Mouse (Mus musculus): Measurements from ENCODE around the gene Cyp2e1. TPM values are rescaled to one million over a fixed set of nuclear protein-coding genes. Genes with fewer than 3 reads are reported as not detected.
"Not testable (repeated sequence)": the region's sequence is repeated elsewhere in the genome, so short reads cannot be mapped to it uniquely, and the experiment has no call there.

Cyp2e1 gene
- polyA plus RNA-seq, 1 experiment from 2014 or later = 0.10 TPM

GRCm38 (mm10) chr7:140765391-140765790 is 1.9 kb downstream of the Cyp2e1 start:
- not testable (repeated sequence) for H3K4me1 ChIP-seq (replicated peaks); H3K4me3 ChIP-seq (replicated peaks); H3K9me3 ChIP-seq (replicated peaks); H3K27ac ChIP-seq; H3K9ac ChIP-seq; ATAC-seq (ENCODE audit: low read depth); H3K27me3 ChIP-seq; H3K36me3 ChIP-seq; DNase-seq; H3K4me2 ChIP-seq
- WGBS (ENCODE audit: insufficient replicate concordance) = 57% methylated on average over 1 of the region's 1 CpGs

GRCm38 (mm10) chr7:140765888-140766739 is 2.6 kb downstream of the Cyp2e1 start:
- WGBS (ENCODE audit: insufficient replicate concordance) = 41% methylated on average over 12 of the region's 12 CpGs
- Histone ChIP-seq H3K36me3 (no peaks in the 10 kb centered on the region), H3K27ac (no peak overlapping the region), H3K4me2 (no peak overlapping the region), H3K9me3 (replicated peaks) (no peaks in the 10 kb centered on the region), H3K27me3 (no peaks in the 10 kb centered on the region), H3K4me1 (replicated peaks) (no peaks in the 10 kb centered on the region), H3K9ac (no peak overlapping the region), H3K4me3 (replicated peaks) (no peak overlapping the region)
- ATAC-seq (ENCODE audit: low read depth) (no peak), DNase-seq (no peak)

- DNase-seq (no peak), ATAC-seq (ENCODE audit: low read depth) (no peak)
- Histone ChIP-seq H3K9ac (no peak overlapping the region), H3K4me1 (replicated peaks) (no peaks in the 10 kb centered on the region), H3K27ac (no peak overlapping the region), H3K36me3 (no peaks in the 10 kb centered on the region), H3K4me3 (replicated peaks) (no peak overlapping the region), H3K9me3 (replicated peaks) (no peaks in the 10 kb centered on the region), H3K27me3 (no peaks in the 10 kb centered on the region), H3K4me2 (no peak overlapping the region)
- WGBS (ENCODE audit: insufficient replicate concordance) = 62% methylated on average over 4 of the region's 4 CpGs
Measured at GRCm38 (mm10) chr7:140780548-140780947, 17.0 kb downstream of the Cyp2e1 start.

- DNase-seq (no peak), ATAC-seq (ENCODE audit: low read depth) (no peak)
- Histone ChIP-seq H3K4me3 (replicated peaks) (no peak within 1 kb of the TSS), H3K9ac (no peak within 1 kb of the TSS), H3K4me2 (no peak within 1 kb of the TSS), H3K9me3 (replicated peaks) (no peaks in the 10 kb centered on the region), H3K27me3 (no peaks in the 10 kb centered on the region), H3K36me3 (no peaks in the 10 kb centered on the region), H3K27ac (no peak within 1 kb of the TSS), H3K4me1 (replicated peaks) (no peaks in the 10 kb centered on the region)
- WGBS (ENCODE audit: insufficient replicate concordance) = 64% methylated on average over 33 of the region's 33 CpGs
Measured at GRCm38 (mm10) chr7:140787406-140788052, 24.0 kb downstream of the Cyp2e1 start, which contains the start of gene Syce1. Gene Syce1 (minus strand): TSS chr7:140787852.

- no peak overlapping the region for H3K4me2 ChIP-seq
- ATAC-seq (ENCODE audit: low read depth) = no peak
- no peak overlapping the region for H3K9ac ChIP-seq
- no peaks in the 10 kb centered on the region for H3K36me3 ChIP-seq
- H3K4me3 ChIP-seq (replicated peaks) = no peak overlapping the region
- H3K4me1 ChIP-seq (replicated peaks) = no peaks in the 10 kb centered on the region
- WGBS (ENCODE audit: insufficient replicate concordance) = 72% methylated on average over 7 of the region's 7 CpGs
- no peaks in the 10 kb centered on the region for H3K27me3 ChIP-seq
- no peaks in the 10 kb centered on the region for H3K9me3 ChIP-seq (replicated peaks)
- DNase-seq = no peak
- H3K27ac ChIP-seq = no peak overlapping the region
Measured at GRCm38 (mm10) chr7:140788053-140788435, 24.5 kb downstream of the Cyp2e1 start.

GRCm38 (mm10) chr7:140793541-140793940 is 30.0 kb downstream of the Cyp2e1 start:
- no peaks in the 10 kb centered on the region for H3K27me3 ChIP-seq
- no peaks in the 10 kb centered on the region for H3K9me3 ChIP-seq (replicated peaks)
- H3K36me3 ChIP-seq = no peaks in the 10 kb centered on the region
- no peak overlapping the region for H3K4me2 ChIP-seq
- DNase-seq = no peak
- 53% methylated on average over 4 of the region's 4 CpGs for WGBS (ENCODE audit: insufficient replicate concordance)
- no peak overlapping the region for H3K27ac ChIP-seq
- H3K4me1 ChIP-seq (replicated peaks) = no peaks in the 10 kb centered on the region
- no peak overlapping the region for H3K9ac ChIP-seq
- no peak for ATAC-seq (ENCODE audit: low read depth)
- no peak overlapping the region for H3K4me3 ChIP-seq (replicated peaks)

- no peak; the same call in 1 of the 2 replicates for ATAC-seq (ENCODE audit: low read depth)
Measured at GRCm38 (mm10) chr7:140797619-140798018, 34.1 kb downstream of the Cyp2e1 start.

GRCm38 (mm10) chr7:140798212-140798611 is 34.7 kb downstream of the Cyp2e1 start:
- Histone ChIP-seq H3K4me1 (replicated peaks) (no peaks in the 10 kb centered on the region), H3K4me3 (replicated peaks) (no peak overlapping the region), H3K9ac (no peak overlapping the region), H3K27ac (no peak overlapping the region), H3K27me3 (no peaks in the 10 kb centered on the region), H3K4me2 (no peak overlapping the region), H3K9me3 (replicated peaks) (no peaks in the 10 kb centered on the region), H3K36me3 (no peaks in the 10 kb centered on the region)
- ATAC-seq (ENCODE audit: low read depth) (no peak), DNase-seq (no peak)
- 55% methylated on average over 2 of the region's 2 CpGs for WGBS (ENCODE audit: insufficient replicate concordance)

More at GRCm38 (mm10) chr7:140797619-140798018, 34.1 kb downstream of the Cyp2e1 start:
- no peak for DNase-seq
- no peak overlapping the region for H3K4me2 ChIP-seq
- H3K27me3 ChIP-seq = no peaks in the 10 kb centered on the region
- H3K36me3 ChIP-seq = no peaks in the 10 kb centered on the region
- no peaks in the 10 kb centered on the region for H3K9me3 ChIP-seq (replicated peaks)
- H3K27ac ChIP-seq = no peak overlapping the region
- H3K9ac ChIP-seq = no peak overlapping the region
- H3K4me1 ChIP-seq (replicated peaks) = no peaks in the 10 kb centered on the region
- H3K4me3 ChIP-seq (replicated peaks) = no peak overlapping the region
- 73% methylated on average over 3 of the region's 3 CpGs for WGBS (ENCODE audit: insufficient replicate concordance)

- Histone ChIP-seq H3K36me3 (no peaks in the 10 kb centered on the region), H3K4me2 (no peak overlapping the region), H3K9me3 (replicated peaks) (no peaks in the 10 kb centered on the region), H3K27ac (no peak overlapping the region), H3K27me3 (no peaks in the 10 kb centered on the region), H3K4me1 (replicated peaks) (no peaks in the 10 kb centered on the region), H3K9ac (no peak overlapping the region), H3K4me3 (replicated peaks) (no peak overlapping the region)
- ATAC-seq (ENCODE audit: low read depth) = no peak
- WGBS (ENCODE audit: insufficient replicate concordance) = 69% methylated on average over 6 of the region's 6 CpGs
- no peak for DNase-seq
Measured at GRCm38 (mm10) chr7:140802629-140803028, 39.1 kb downstream of the Cyp2e1 start.

GRCm38 (mm10) chr7:140805704-140806103 is 42.2 kb downstream of the Cyp2e1 start:
- peak; percentile 67 for ATAC-seq (ENCODE audit: low read depth)
- Histone ChIP-seq H3K27ac (no peak overlapping the region), H3K9me3 (replicated peaks) (no peaks in the 10 kb centered on the region), H3K4me2 (no peak overlapping the region), H3K9ac (no peak overlapping the region), H3K36me3 (no peaks in the 10 kb centered on the region), H3K4me3 (replicated peaks) (no peak overlapping the region), H3K27me3 (no peaks in the 10 kb centered on the region), H3K4me1 (replicated peaks) (no peaks in the 10 kb centered on the region)
- DNase-seq = no peak
- WGBS (ENCODE audit: insufficient replicate concordance) = 10% methylated on average over 1 of the region's 1 CpGs

GRCm38 (mm10) chr7:140810496-140810895 is 47.0 kb downstream of the Cyp2e1 start:
- no peaks in the 10 kb centered on the region for H3K4me1 ChIP-seq (replicated peaks)
- no peaks in the 10 kb centered on the region for H3K9me3 ChIP-seq (replicated peaks)
- ATAC-seq (ENCODE audit: low read depth) (no peak), DNase-seq (no peak)
- no peaks in the 10 kb centered on the region for H3K36me3 ChIP-seq
- no peak overlapping the region for H3K4me2 ChIP-seq
- no peak overlapping the region for H3K4me3 ChIP-seq (replicated peaks)
- H3K27ac ChIP-seq = no peak overlapping the region
- WGBS (ENCODE audit: insufficient replicate concordance) = 75% methylated on average over 6 of the region's 6 CpGs
- no peaks in the 10 kb centered on the region for H3K27me3 ChIP-seq
- H3K9ac ChIP-seq = no peak overlapping the region
